Mouse (Mus musculus): ENCODE data around the gene Zfp672. TPM values are rescaled to one million over a fixed set of nuclear protein-coding genes. Genes with fewer than 3 reads are reported as not detected.

The Zfp672 gene
- polyA plus RNA-seq, 1 experiment from 2014 or later: 44.4 TPM

- Histone ChIP-seq H3K27ac (ENCODE audit: low read depth) (peak overlapping the region; percentile 78; the same call in 1 of the 2 replicates), H3K9ac (replicated peaks) (peak overlapping the region; percentile 89), H3K4me3 (ENCODE audit: low read depth, low read length) (peak overlapping the region; percentile 82), H3K27me3 (ENCODE audit: insufficient read depth, low read length) (no peaks in the 10 kb centered on the region), H3K9me3 (ENCODE audit: low read length) (no peaks in the 10 kb centered on the region), H3K36me3 (replicated peaks; ENCODE audit: insufficient read depth, low read length) (peaks cover 18% of the 10 kb centered on the region), H3K4me2 (ENCODE audit: low read depth, low read length) (peak overlapping the region; percentile 88), H3K4me1 (ENCODE audit: insufficient read depth) (peaks cover 26% of the 10 kb centered on the region)
- TF ChIP-seq CTCF (IDR thresholded peaks at IDR 0.05; ENCODE audit: low read depth) (no peak), EP300 (IDR thresholded peaks at IDR 0.05; ENCODE audit: low read depth) (no peak)
- ATAC-seq (no peak), DNase-seq (no peak)
- WGBS (ENCODE audit: insufficient replicate concordance): 81% methylated on average over 6 of the region's 6 CpGs
Observed at GRCm38 (mm10) chr11:58331546-58331945, 1.4 kb upstream of the Zfp672 start.

- peak overlapping the region; percentile 82 for H3K4me3 ChIP-seq (ENCODE audit: low read depth, low read length)
- no peak for DNase-seq
- peak overlapping the region; percentile 78 for H3K27ac ChIP-seq (ENCODE audit: low read depth)
- TF ChIP-seq EP300 (IDR thresholded peaks at IDR 0.05; ENCODE audit: low read depth) (no peak), CTCF (IDR thresholded peaks at IDR 0.05; ENCODE audit: low read depth) (no peak)
- ATAC-seq: no peak
- H3K9me3 ChIP-seq (ENCODE audit: low read length): no peaks in the 10 kb centered on the region
- H3K36me3 ChIP-seq (replicated peaks; ENCODE audit: insufficient read depth, low read length): peaks cover 18% of the 10 kb centered on the region
- H3K9ac ChIP-seq (replicated peaks): peak overlapping the region; percentile 89
- H3K4me1 ChIP-seq (ENCODE audit: insufficient read depth): peaks cover 26% of the 10 kb centered on the region
- peak overlapping the region; percentile 88 for H3K4me2 ChIP-seq (ENCODE audit: low read depth, low read length)
- WGBS (ENCODE audit: insufficient replicate concordance): 21% methylated on average over 10 of the region's 10 CpGs
- H3K27me3 ChIP-seq (ENCODE audit: insufficient read depth, low read length): no peaks in the 10 kb centered on the region
Observed at GRCm38 (mm10) chr11:58331149-58331495, 983 bp upstream of the Zfp672 start.

- Histone ChIP-seq H3K9me3 (ENCODE audit: low read length) (no peaks in the 10 kb centered on the region), H3K4me1 (ENCODE audit: insufficient read depth) (peaks cover 26% of the 10 kb centered on the region), H3K9ac (replicated peaks) (peak overlapping the region; percentile 89), H3K27ac (ENCODE audit: low read depth) (peak overlapping the region; percentile 78), H3K4me3 (ENCODE audit: low read depth, low read length) (peak overlapping the region; percentile 82), H3K36me3 (replicated peaks; ENCODE audit: insufficient read depth, low read length) (peaks cover 16% of the 10 kb centered on the region), H3K27me3 (ENCODE audit: insufficient read depth, low read length) (no peaks in the 10 kb centered on the region), H3K4me2 (ENCODE audit: low read depth, low read length) (peak overlapping the region; percentile 88)
- 1% methylated on average over 21 of the region's 21 CpGs for WGBS (ENCODE audit: insufficient replicate concordance)
- ATAC-seq (peak; percentile 41), DNase-seq (no peak)
- TF ChIP-seq CTCF (IDR thresholded peaks at IDR 0.05; ENCODE audit: low read depth): 0 out of 2 replicates have a peak, but pooled peaks have one; percentile 4
- TF ChIP-seq EP300 (IDR thresholded peaks at IDR 0.05; ENCODE audit: low read depth): no peak
Observed at GRCm38 (mm10) chr11:58329906-58330275, 248 bp downstream of the Zfp672 start.

GRCm38 (mm10) chr11:58326781-58327180, 3.4 kb downstream of the Zfp672 start:
- peaks cover 7% of the 10 kb centered on the region for H3K36me3 ChIP-seq (replicated peaks; ENCODE audit: insufficient read depth, low read length)
- TF ChIP-seq EP300 (IDR thresholded peaks at IDR 0.05; ENCODE audit: low read depth) (no peak), CTCF (IDR thresholded peaks at IDR 0.05; ENCODE audit: low read depth) (peak; percentile 45)
- H3K27me3 ChIP-seq (ENCODE audit: insufficient read depth, low read length): no peaks in the 10 kb centered on the region
- DNase-seq (no peak), ATAC-seq (no peak)
- H3K4me2 ChIP-seq (ENCODE audit: low read depth, low read length): no peak overlapping the region
- no peak overlapping the region for H3K9ac ChIP-seq (replicated peaks)
- no peak overlapping the region for H3K4me3 ChIP-seq (ENCODE audit: low read depth, low read length)
- WGBS (ENCODE audit: insufficient replicate concordance): 86% methylated on average over 3 of the region's 3 CpGs
- H3K4me1 ChIP-seq (ENCODE audit: insufficient read depth): peaks cover 46% of the 10 kb centered on the region
- H3K9me3 ChIP-seq (ENCODE audit: low read length): no peaks in the 10 kb centered on the region
- H3K27ac ChIP-seq (ENCODE audit: low read depth): no peak overlapping the region

- TF ChIP-seq CTCF (IDR thresholded peaks at IDR 0.05; ENCODE audit: low read depth): no peak
- TF ChIP-seq EP300 (IDR thresholded peaks at IDR 0.05; ENCODE audit: low read depth): peak; percentile 78
- H3K27ac ChIP-seq (ENCODE audit: low read depth): peak overlapping the region; percentile 99; the same call in 1 of the 2 replicates
- H3K9ac ChIP-seq (replicated peaks): 0 out of 2 replicates have a peak overlapping the region, but pooled peaks have one; percentile 8
- no peaks in the 10 kb centered on the region for H3K27me3 ChIP-seq (ENCODE audit: insufficient read depth, low read length)
- H3K36me3 ChIP-seq (replicated peaks; ENCODE audit: insufficient read depth, low read length): peaks cover 16% of the 10 kb centered on the region
- 58% methylated on average over 3 of the region's 3 CpGs for WGBS (ENCODE audit: insufficient replicate concordance)
- no peaks in the 10 kb centered on the region for H3K9me3 ChIP-seq (ENCODE audit: low read length)
- no peak for DNase-seq
- peak overlapping the region; percentile 8 for H3K4me2 ChIP-seq (ENCODE audit: low read depth, low read length)
- H3K4me3 ChIP-seq (ENCODE audit: low read depth, low read length): no peak overlapping the region
- no peak for ATAC-seq
- H3K4me1 ChIP-seq (ENCODE audit: insufficient read depth): peaks cover 43% of the 10 kb centered on the region
Observed at GRCm38 (mm10) chr11:58324614-58325229, 5.4 kb downstream of the Zfp672 start.

GRCm38 (mm10) chr11:58323570-58324340, 6.4 kb downstream of the Zfp672 start:
- H3K4me3 ChIP-seq (ENCODE audit: low read depth, low read length): peak overlapping the region; percentile 79
- peaks cover 26% of the 10 kb centered on the region for H3K36me3 ChIP-seq (replicated peaks; ENCODE audit: insufficient read depth, low read length)
- DNase-seq (no peak), ATAC-seq (peak; percentile 9)
- peak overlapping the region; percentile 99 for H3K27ac ChIP-seq (ENCODE audit: low read depth)
- no peak for TF ChIP-seq CTCF (IDR thresholded peaks at IDR 0.05; ENCODE audit: low read depth)
- no peak for TF ChIP-seq EP300 (IDR thresholded peaks at IDR 0.05; ENCODE audit: low read depth)
- H3K27me3 ChIP-seq (ENCODE audit: insufficient read depth, low read length): no peaks in the 10 kb centered on the region
- no peaks in the 10 kb centered on the region for H3K9me3 ChIP-seq (ENCODE audit: low read length)
- H3K4me2 ChIP-seq (ENCODE audit: low read depth, low read length): peak overlapping the region; percentile 79
- H3K9ac ChIP-seq (replicated peaks): peak overlapping the region; percentile 85
- 12% methylated on average over 24 of the region's 24 CpGs for WGBS (ENCODE audit: insufficient replicate concordance)
- H3K4me1 ChIP-seq (ENCODE audit: insufficient read depth): peaks cover 34% of the 10 kb centered on the region
